Mouse (Mus musculus) thymus, adult 2 months (tissue): ENCODE results near the gene Fis1.

Experiments
- CTCF ChIP-seq: fragments of 200-500 bp; IDR thresholded peaks from 2 replicates; pipeline ENCODE4 v1.5.1; 2012; ENCODE audit warnings: mild to moderate bottlenecking, control low read depth, low read length, moderate library complexity, borderline replicate concordance; ENCODE audit not compliant: control insufficient read depth, poor library complexity, insufficient read depth; ENCODE audit errors: extremely low read depth
- POLR2A ChIP-seq: fragments of 200-500 bp; IDR thresholded peaks from 2 replicates; pipeline ENCODE4 v1.6.1; 2012; ENCODE audit warnings: mild to moderate bottlenecking, low read length, control low read depth, moderate library complexity; ENCODE audit not compliant: control insufficient read depth, poor library complexity, insufficient read depth; ENCODE audit errors: extremely low read depth

- TF ChIP-seq CTCF (no peak), POLR2A (no peak)
These were observed 13.3 kb downstream of the Fis1 start, which contains the start of gene Cldn15 for GRCm38 (mm10) chr5:136966331-136966730.
